Mouse (Mus musculus): Measurements from ENCODE around the gene 2700097O09Rik. TPM values are rescaled to one million over a fixed set of nuclear protein-coding genes. Genes with fewer than 3 reads are reported as not detected.

Gene 2700097O09Rik
- polyA plus RNA-seq, 1 experiment from 2014 or later = 9.8 TPM

DNA sequence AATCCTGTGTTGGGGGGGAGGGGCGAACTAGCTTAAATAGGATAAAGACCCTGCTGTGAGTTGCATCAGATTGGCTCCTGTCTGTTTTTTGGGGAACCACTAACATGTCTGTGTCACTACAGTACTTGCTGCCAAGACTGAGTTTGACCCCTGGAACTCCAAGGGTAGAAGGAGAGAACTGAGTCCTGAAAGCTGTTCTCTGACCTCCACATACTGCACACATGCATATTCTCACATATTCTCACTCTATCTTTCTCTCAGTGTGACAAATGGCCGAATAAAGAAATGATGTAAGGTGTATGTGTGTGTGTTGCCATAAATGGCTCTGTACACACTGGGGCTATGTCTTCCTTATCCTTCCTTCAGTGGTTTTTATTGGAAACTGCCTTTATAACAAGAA, 56.6 kb downstream of the 2700097O09Rik start:
- WGBS = 62% methylated on average over 2 of the region's 2 CpGs
- H3K9me3 ChIP-seq (ENCODE audit: control insufficient read depth, low read length) = no peaks in the 10 kb centered on the region
- no peak overlapping the region for H3K27ac ChIP-seq (replicated peaks)
- no peak for DNase-seq (ENCODE audit: low spot score)
- no peaks in the 10 kb centered on the region for H3K4me1 ChIP-seq (replicated peaks; ENCODE audit: control insufficient read depth, insufficient read depth)
- no peak overlapping the region for H3K4me2 ChIP-seq (replicated peaks; ENCODE audit: low read depth)
- no peak overlapping the region for H3K9ac ChIP-seq (ENCODE audit: low read length)
- ATAC-seq (ENCODE audit: low FRiP score, low TSS enrichment) = no peak
- H3K27me3 ChIP-seq (ENCODE audit: control insufficient read depth, insufficient read depth, low read length) = no peaks in the 10 kb centered on the region
- TF ChIP-seq CTCF (IDR thresholded peaks at IDR 0.05; ENCODE audit: low read depth) = no peak
- no peak for TF ChIP-seq EP300 (optimal IDR thresholded peaks at IDR 0.05)
- H3K36me3 ChIP-seq (ENCODE audit: control insufficient read depth, insufficient read depth, low read length) = no peaks in the 10 kb centered on the region
- H3K4me3 ChIP-seq (ENCODE audit: low read depth, low read length) = no peak overlapping the region

GRCm38 (mm10) chr12:55019421-55019877, 60.5 kb downstream of the 2700097O09Rik start:
- Histone ChIP-seq H3K27ac (replicated peaks) (no peak overlapping the region), H3K4me3 (ENCODE audit: low read depth, low read length) (no peak overlapping the region), H3K36me3 (ENCODE audit: control insufficient read depth, insufficient read depth, low read length) (no peaks in the 10 kb centered on the region), H3K4me2 (replicated peaks; ENCODE audit: low read depth) (no peak overlapping the region), H3K9me3 (ENCODE audit: control insufficient read depth, low read length) (no peaks in the 10 kb centered on the region), H3K27me3 (ENCODE audit: control insufficient read depth, insufficient read depth, low read length) (no peaks in the 10 kb centered on the region), H3K9ac (ENCODE audit: low read length) (no peak overlapping the region), H3K4me1 (replicated peaks; ENCODE audit: control insufficient read depth, insufficient read depth) (no peaks in the 10 kb centered on the region)
- no peak for ATAC-seq (ENCODE audit: low FRiP score, low TSS enrichment)
- 83% methylated on average over 7 of the region's 7 CpGs for WGBS
- TF ChIP-seq CTCF (IDR thresholded peaks at IDR 0.05; ENCODE audit: low read depth) (no peak), EP300 (optimal IDR thresholded peaks at IDR 0.05) (no peak)
- no peak for DNase-seq (ENCODE audit: low spot score)

- Histone ChIP-seq H3K27ac (replicated peaks) (no peak overlapping the region), H3K36me3 (ENCODE audit: control insufficient read depth, insufficient read depth, low read length) (no peaks in the 10 kb centered on the region), H3K9ac (ENCODE audit: low read length) (no peak overlapping the region), H3K4me1 (replicated peaks; ENCODE audit: control insufficient read depth, insufficient read depth) (no peaks in the 10 kb centered on the region), H3K27me3 (ENCODE audit: control insufficient read depth, insufficient read depth, low read length) (no peaks in the 10 kb centered on the region), H3K9me3 (ENCODE audit: control insufficient read depth, low read length) (no peaks in the 10 kb centered on the region), H3K4me2 (replicated peaks; ENCODE audit: low read depth) (no peak overlapping the region), H3K4me3 (ENCODE audit: low read depth, low read length) (no peak overlapping the region)
- no peak for ATAC-seq (ENCODE audit: low FRiP score, low TSS enrichment)
- 74% methylated on average over 9 of the region's 9 CpGs for WGBS
- TF ChIP-seq CTCF (IDR thresholded peaks at IDR 0.05; ENCODE audit: low read depth) = no peak
- TF ChIP-seq EP300 (optimal IDR thresholded peaks at IDR 0.05) = no peak
- no peak for DNase-seq (ENCODE audit: low spot score)
Measured at GRCm38 (mm10) chr12:55017119-55017721, 62.7 kb downstream of the 2700097O09Rik start.

GRCm38 (mm10) chr12:55016339-55017118, 63.4 kb downstream of the 2700097O09Rik start:
- H3K4me2 ChIP-seq (replicated peaks; ENCODE audit: low read depth) = no peak overlapping the region
- H3K9me3 ChIP-seq (ENCODE audit: control insufficient read depth, low read length) = no peaks in the 10 kb centered on the region
- H3K27me3 ChIP-seq (ENCODE audit: control insufficient read depth, insufficient read depth, low read length) = no peaks in the 10 kb centered on the region
- H3K4me3 ChIP-seq (ENCODE audit: low read depth, low read length) = no peak overlapping the region
- ATAC-seq (ENCODE audit: low FRiP score, low TSS enrichment) (no peak), DNase-seq (ENCODE audit: low spot score) (no peak)
- H3K27ac ChIP-seq (replicated peaks) = no peak overlapping the region
- H3K9ac ChIP-seq (ENCODE audit: low read length) = no peak overlapping the region
- no peaks in the 10 kb centered on the region for H3K36me3 ChIP-seq (ENCODE audit: control insufficient read depth, insufficient read depth, low read length)
- TF ChIP-seq CTCF (IDR thresholded peaks at IDR 0.05; ENCODE audit: low read depth) = no peak
- no peak for TF ChIP-seq EP300 (optimal IDR thresholded peaks at IDR 0.05)
- WGBS = 72% methylated on average over 8 of the region's 8 CpGs
- no peaks in the 10 kb centered on the region for H3K4me1 ChIP-seq (replicated peaks; ENCODE audit: control insufficient read depth, insufficient read depth)

GRCm38 (mm10) chr12:55015428-55015827, 64.5 kb downstream of the 2700097O09Rik start:
- H3K4me3 ChIP-seq (ENCODE audit: low read depth, low read length) = no peak overlapping the region
- H3K4me1 ChIP-seq (replicated peaks; ENCODE audit: control insufficient read depth, insufficient read depth) = no peaks in the 10 kb centered on the region
- H3K4me2 ChIP-seq (replicated peaks; ENCODE audit: low read depth) = no peak overlapping the region
- H3K27me3 ChIP-seq (ENCODE audit: control insufficient read depth, insufficient read depth, low read length) = no peaks in the 10 kb centered on the region
- no peak for DNase-seq (ENCODE audit: low spot score)
- 83% methylated on average over 5 of the region's 5 CpGs for WGBS
- ATAC-seq (ENCODE audit: low FRiP score, low TSS enrichment) = no peak
- TF ChIP-seq CTCF (IDR thresholded peaks at IDR 0.05; ENCODE audit: low read depth) (no peak), EP300 (optimal IDR thresholded peaks at IDR 0.05) (no peak)
- no peak overlapping the region for H3K9ac ChIP-seq (ENCODE audit: low read length)
- H3K9me3 ChIP-seq (ENCODE audit: control insufficient read depth, low read length) = no peaks in the 10 kb centered on the region
- no peaks in the 10 kb centered on the region for H3K36me3 ChIP-seq (ENCODE audit: control insufficient read depth, insufficient read depth, low read length)
- H3K27ac ChIP-seq (replicated peaks) = no peak overlapping the region
